Mouse (Mus musculus) kidney, postnatal 0 days (tissue): ENCODE data around the gene Eya2. TPM values are rescaled to one million over a fixed set of nuclear protein-coding genes. Genes with fewer than 3 reads are reported as not detected.

Experiments
- ATAC-seq: fragments of 200-750 bp; cut with Nextera tagmentation; replicated peaks from 2 replicates; pipeline ENCODE4 v1.8.0; 2017; ENCODE audit warnings: low read depth, moderate number of reproducible peaks, moderate TSS enrichment, moderate library complexity; ENCODE audit not compliant: low FRiP score
- DNase-seq: peaks from one replicate; pipeline ENCODE4 v3.0.0-alpha.2; 2016; ENCODE audit warnings: low spot score
- H3K27ac ChIP-seq: fragments of 300-500 bp; sonication (generic); 2 replicates; pipeline ENCODE4 v1.5.1; 2014; ENCODE audit warnings: mild to moderate bottlenecking
- H3K27me3 ChIP-seq: fragments of 300-500 bp; sonication (generic); 2 replicates; pipeline ENCODE4 v1.6.1; 2014; ENCODE audit warnings: low read length, mixed read lengths; ENCODE audit not compliant: insufficient read depth
- H3K36me3 ChIP-seq: fragments of 300-500 bp; sonication (generic); 2 replicates; pipeline ENCODE4 v1.6.1; 2014; ENCODE audit warnings: low read length, mixed read lengths; ENCODE audit not compliant: insufficient read depth
- H3K4me1 ChIP-seq: fragments of 300-500 bp; sonication (generic); replicated peaks from 2 replicates; pipeline ENCODE4 v1.6.1; 2014; ENCODE audit warnings: antibody characterized with exemption, low read length, mixed read lengths; ENCODE audit not compliant: insufficient read depth
- H3K4me2 ChIP-seq: fragments of 300-500 bp; sonication (generic); 2 replicates; pipeline ENCODE4 v1.6.1; 2014; ENCODE audit warnings: mild to moderate bottlenecking, low read length, moderate library complexity, mixed read lengths
- H3K4me3 ChIP-seq: fragments of 300-500 bp; sonication (generic); replicated peaks from 2 replicates; pipeline ENCODE4 v1.5.1; 2014; ENCODE audit warnings: low read depth, low read length
- H3K9ac ChIP-seq: fragments of 300-500 bp; sonication (generic); 2 replicates; pipeline ENCODE4 v1.6.1; 2014; ENCODE audit warnings: low read depth, low read length
- H3K9me3 ChIP-seq: fragments of 300-500 bp; sonication (generic); replicated peaks from 2 replicates; pipeline ENCODE4 v1.6.1; 2016; ENCODE audit warnings: low read length, inconsistent platforms, mixed read lengths
- CTCF ChIP-seq: IDR thresholded peaks from 2 replicates; pipeline ENCODE4 v1.5.1; 2016; ENCODE audit warnings: antibody characterized with exemption, low read depth, mild to moderate bottlenecking, moderate library complexity
- WGBS: fragments of 180-500 bp; shearing (Covaris S2); extraction: QIAGEN DNeasy Blood & Tissue Kit; methylation state at CpG from one replicate; pipeline ENCODE4 v1.1.7; 2014; 5-methylcytosine and 5-hydroxymethylcytosine counted together
- polyA plus RNA-seq: library from polyadenylated mRNA; unstranded; fragments of >200 nt; fragmentation: Nextera tagmentation; extraction: Ambion mirVana; gene quantifications from 2 replicates; pipeline ENCODE4 v1.2.1, GENCODE M21; 2015

Gene Eya2
- polyA plus RNA-seq, 1 experiment from 2014 or later, result 6.3 TPM

GRCm38 (mm10) chr2:165557278-165557677 lies 37.6 kb upstream of the Eya2 start:
- no peaks in the 10 kb centered on the region for H3K36me3 ChIP-seq
- no peak overlapping the region for H3K27ac ChIP-seq
- H3K4me1 ChIP-seq, result no peaks in the 10 kb centered on the region
- no peak for DNase-seq
- no peak overlapping the region for H3K4me3 ChIP-seq
- no peak overlapping the region for H3K4me2 ChIP-seq
- H3K27me3 ChIP-seq, result no peaks in the 10 kb centered on the region
- no peak overlapping the region for H3K9ac ChIP-seq
- no peaks in the 10 kb centered on the region for H3K9me3 ChIP-seq
- TF ChIP-seq CTCF, result no peak
- no peak for ATAC-seq
- WGBS, result 82% methylated on average over 7 of the region's 7 CpGs

DNA sequence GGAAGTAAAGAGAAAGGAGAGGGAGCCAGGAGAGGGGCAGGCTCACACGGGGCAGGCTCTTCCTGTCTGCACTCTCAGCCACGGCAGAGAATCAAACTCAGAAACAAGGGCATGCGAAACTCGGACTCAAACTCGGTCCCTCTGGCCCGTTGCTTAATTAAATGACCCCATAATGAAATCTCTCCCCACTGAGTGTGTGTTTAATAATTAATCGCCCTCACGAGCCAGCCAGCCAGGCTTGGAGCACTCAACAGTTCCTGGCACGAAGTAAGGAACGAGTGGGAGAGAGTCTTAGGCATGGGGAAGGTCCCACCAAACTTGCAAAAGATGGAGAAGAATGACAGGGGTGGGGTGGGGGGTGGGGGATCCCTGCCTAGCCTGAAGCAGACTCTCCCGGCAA lies 35.9 kb upstream of the Eya2 start:
- Histone ChIP-seq H3K4me1 (0 out of 2 replicates have a peak, but pooled peaks cover 4% of the 10 kb centered on the region), H3K4me3 (no peak overlapping the region), H3K27ac (no peak overlapping the region), H3K27me3 (no peaks in the 10 kb centered on the region), H3K9me3 (no peaks in the 10 kb centered on the region), H3K36me3 (no peaks in the 10 kb centered on the region), H3K4me2 (no peak overlapping the region; the same call in 1 of the 2 replicates), H3K9ac (no peak overlapping the region)
- DNase-seq, result no peak
- no peak for TF ChIP-seq CTCF
- no peak for ATAC-seq
- 33% methylated on average over 11 of the region's 11 CpGs for WGBS

DNA sequence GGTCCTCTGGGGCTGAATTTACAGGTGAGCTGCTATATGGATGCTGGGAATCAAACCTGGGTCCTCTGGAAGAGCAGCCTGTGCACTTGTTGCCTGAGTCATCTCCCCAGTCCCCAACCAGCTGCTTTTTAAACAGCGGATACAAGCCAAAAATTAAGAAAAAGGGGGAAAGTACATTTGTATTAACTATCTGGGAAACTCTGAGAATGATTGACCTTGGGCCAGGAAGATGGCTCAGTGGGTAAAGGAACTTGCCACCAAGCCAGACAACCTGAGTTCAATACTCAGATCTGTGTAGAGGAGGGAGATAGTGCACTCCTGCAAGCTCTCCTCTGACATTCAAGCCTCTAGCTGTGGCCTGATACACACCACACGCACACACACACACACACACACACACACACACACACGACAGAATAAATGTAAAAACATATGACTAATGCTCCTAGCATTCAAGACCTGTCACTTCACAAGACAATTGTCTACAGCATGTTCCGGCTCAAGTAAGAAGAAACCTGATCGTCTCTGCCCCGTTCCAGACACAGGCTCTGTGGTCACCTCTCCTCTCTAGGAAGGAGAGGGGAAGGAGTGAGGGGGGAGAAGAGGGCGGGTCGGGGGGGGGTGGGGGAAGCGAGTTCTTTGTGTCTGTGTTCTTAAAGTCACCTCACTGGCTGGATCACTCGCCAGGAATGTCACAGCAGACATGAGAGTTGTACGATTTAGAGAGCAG lies 35.2 kb upstream of the Eya2 start:
- Histone ChIP-seq H3K27ac (no peak overlapping the region), H3K36me3 (no peaks in the 10 kb centered on the region), H3K4me2 (no peak overlapping the region), H3K9me3 (no peaks in the 10 kb centered on the region), H3K4me3 (no peak overlapping the region), H3K27me3 (no peaks in the 10 kb centered on the region), H3K9ac (no peak overlapping the region), H3K4me1 (0 out of 2 replicates have a peak, but pooled peaks cover 4% of the 10 kb centered on the region)
- 17% methylated on average over 11 of the region's 11 CpGs for WGBS
- DNase-seq, result peak; percentile 77
- TF ChIP-seq CTCF, result no peak
- peak; percentile 75 for ATAC-seq

DNA sequence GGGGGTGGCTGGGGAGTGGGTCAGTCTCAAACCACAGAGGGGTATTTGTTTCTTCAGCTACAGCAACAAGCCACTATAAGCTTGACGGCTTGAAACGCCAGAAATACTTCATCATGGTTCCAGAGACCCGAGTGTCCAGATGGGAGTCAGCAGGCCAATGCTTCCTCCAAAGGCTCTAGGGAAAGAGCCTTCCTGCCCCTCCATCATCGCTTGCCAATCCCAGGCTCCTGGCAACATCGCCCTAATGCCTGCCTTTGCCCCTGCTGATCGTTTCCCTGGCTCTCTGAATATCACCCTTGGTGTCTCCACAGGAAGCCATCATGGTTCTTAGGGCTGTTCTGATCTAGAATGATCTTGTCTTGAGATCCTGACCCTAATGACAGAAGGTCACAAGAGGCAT lies 33.0 kb upstream of the Eya2 start:
- no peak for TF ChIP-seq CTCF
- no peak for ATAC-seq
- no peak overlapping the region for H3K4me3 ChIP-seq
- no peak overlapping the region for H3K27ac ChIP-seq
- H3K36me3 ChIP-seq, result no peaks in the 10 kb centered on the region
- no peak for DNase-seq
- 77% methylated on average over 6 of the region's 6 CpGs for WGBS
- H3K4me1 ChIP-seq, result 0 out of 2 replicates have a peak, but pooled peaks cover 4% of the 10 kb centered on the region
- H3K9ac ChIP-seq, result no peak overlapping the region
- no peaks in the 10 kb centered on the region for H3K9me3 ChIP-seq
- no peaks in the 10 kb centered on the region for H3K27me3 ChIP-seq
- H3K4me2 ChIP-seq, result no peak overlapping the region

- H3K9ac ChIP-seq, result peak overlapping the region; percentile 50; the same call in 1 of the 2 replicates
- ATAC-seq (peak; percentile 23; the same call in 1 of the 2 replicates), DNase-seq (no peak)
- TF ChIP-seq CTCF, result no peak
- H3K4me3 ChIP-seq, result peak overlapping the region; percentile 36
- WGBS, result 1% methylated on average over 52 of the region's 52 CpGs
- H3K4me1 ChIP-seq, result 0 out of 2 replicates have a peak, but pooled peaks cover 4% of the 10 kb centered on the region
- no peaks in the 10 kb centered on the region for H3K9me3 ChIP-seq
- peak overlapping the region; percentile 77 for H3K4me2 ChIP-seq
- no peaks in the 10 kb centered on the region for H3K36me3 ChIP-seq
- H3K27me3 ChIP-seq, result no peaks in the 10 kb centered on the region
- no peak overlapping the region for H3K27ac ChIP-seq
Observed at GRCm38 (mm10) chr2:165563298-165564058, 31.4 kb upstream of the Eya2 start.

DNA sequence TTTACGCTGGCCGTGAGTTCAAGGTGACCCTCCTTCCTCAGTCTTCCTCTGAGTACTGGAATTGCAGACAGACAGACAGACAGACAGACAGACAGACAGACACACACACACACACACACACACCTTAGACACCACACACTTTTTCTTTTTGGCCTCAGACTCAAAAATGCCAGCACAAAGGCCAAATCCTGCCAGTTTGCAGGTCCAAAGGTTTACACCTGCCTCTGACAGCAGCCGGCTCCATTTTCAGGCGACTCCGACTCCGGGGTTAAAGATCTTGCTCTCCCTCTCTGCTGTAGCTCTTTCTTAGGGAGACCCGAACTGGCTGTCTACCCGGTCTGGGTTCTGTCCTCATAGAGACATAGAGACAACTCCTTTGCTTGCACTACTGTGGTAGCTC lies 30.7 kb upstream of the Eya2 start:
- 0 out of 2 replicates have a peak, but pooled peaks cover 4% of the 10 kb centered on the region for H3K4me1 ChIP-seq
- ATAC-seq, result no peak
- no peaks in the 10 kb centered on the region for H3K36me3 ChIP-seq
- no peak overlapping the region for H3K27ac ChIP-seq
- H3K9me3 ChIP-seq, result no peaks in the 10 kb centered on the region
- TF ChIP-seq CTCF, result no peak
- H3K4me3 ChIP-seq, result no peak overlapping the region
- WGBS, result 69% methylated on average over 8 of the region's 8 CpGs
- no peak for DNase-seq
- no peak overlapping the region for H3K4me2 ChIP-seq
- H3K9ac ChIP-seq, result no peak overlapping the region
- H3K27me3 ChIP-seq, result no peaks in the 10 kb centered on the region
